Mouse (Mus musculus): ENCODE measurements around the gene Ythdf2. TPM values are rescaled to one million over a fixed set of nuclear protein-coding genes. Genes with fewer than 3 reads are reported as not detected.
"Not testable (repeated sequence)": the region's sequence is repeated elsewhere in the genome, so short reads cannot be mapped to it uniquely, and the experiment has no call there.

The Ythdf2 gene
- polyA plus RNA-seq, 1 experiment from 2014 or later = 73.3 TPM

GRCm38 (mm10) chr4:132240367-132240766, 28.3 kb upstream of the Ythdf2 start:
- no peak overlapping the region for H3K9ac ChIP-seq
- no peaks in the 10 kb centered on the region for H3K4me1 ChIP-seq
- no peak overlapping the region for H3K27ac ChIP-seq
- 84% methylated on average over 3 of the region's 3 CpGs for WGBS
- no peaks in the 10 kb centered on the region for H3K9me3 ChIP-seq
- no peak for ATAC-seq (ENCODE audit: insufficient read depth, low FRiP score, low read depth)
- no peak overlapping the region for H3K4me3 ChIP-seq (replicated peaks)
- peaks cover 35% of the 10 kb centered on the region for H3K36me3 ChIP-seq
- no peaks in the 10 kb centered on the region for H3K27me3 ChIP-seq (replicated peaks)
- H3K4me2 ChIP-seq = no peak overlapping the region

GRCm38 (mm10) chr4:132238356-132238755, 26.3 kb upstream of the Ythdf2 start:
- Histone ChIP-seq H3K27ac (no peak overlapping the region), H3K9me3 (no peaks in the 10 kb centered on the region), H3K4me3 (replicated peaks) (no peak overlapping the region), H3K36me3 (peaks cover 48% of the 10 kb centered on the region), H3K4me1 (no peaks in the 10 kb centered on the region), H3K27me3 (replicated peaks) (no peaks in the 10 kb centered on the region), H3K9ac (no peak overlapping the region), H3K4me2 (no peak overlapping the region)
- 89% methylated on average over 4 of the region's 4 CpGs for WGBS
- ATAC-seq (ENCODE audit: insufficient read depth, low FRiP score, low read depth) = no peak

GRCm38 (mm10) chr4:132234710-132235109, 22.6 kb upstream of the Ythdf2 start:
- Histone ChIP-seq H3K36me3 (peaks cover 38% of the 10 kb centered on the region), H3K4me3 (replicated peaks) (no peak overlapping the region), H3K27ac (no peak overlapping the region), H3K9me3 (no peaks in the 10 kb centered on the region), H3K9ac (no peak overlapping the region), H3K4me2 (no peak overlapping the region), H3K27me3 (replicated peaks) (no peaks in the 10 kb centered on the region), H3K4me1 (no peaks in the 10 kb centered on the region)
- WGBS = 92% methylated on average over 8 of the region's 8 CpGs
- no peak for ATAC-seq (ENCODE audit: insufficient read depth, low FRiP score, low read depth)

- Histone ChIP-seq H3K27me3 (replicated peaks) (no peaks in the 10 kb centered on the region), H3K9ac (no peak overlapping the region), H3K4me3 (replicated peaks) (no peak overlapping the region), H3K4me1 (no peaks in the 10 kb centered on the region), H3K9me3 (no peaks in the 10 kb centered on the region), H3K4me2 (no peak overlapping the region), H3K27ac (no peak overlapping the region), H3K36me3 (peaks cover 51% of the 10 kb centered on the region)
- no peak for ATAC-seq (ENCODE audit: insufficient read depth, low FRiP score, low read depth)
- 89% methylated on average over 5 of the region's 5 CpGs for WGBS
Measured at GRCm38 (mm10) chr4:132230422-132230821, 18.3 kb upstream of the Ythdf2 start.

DNA sequence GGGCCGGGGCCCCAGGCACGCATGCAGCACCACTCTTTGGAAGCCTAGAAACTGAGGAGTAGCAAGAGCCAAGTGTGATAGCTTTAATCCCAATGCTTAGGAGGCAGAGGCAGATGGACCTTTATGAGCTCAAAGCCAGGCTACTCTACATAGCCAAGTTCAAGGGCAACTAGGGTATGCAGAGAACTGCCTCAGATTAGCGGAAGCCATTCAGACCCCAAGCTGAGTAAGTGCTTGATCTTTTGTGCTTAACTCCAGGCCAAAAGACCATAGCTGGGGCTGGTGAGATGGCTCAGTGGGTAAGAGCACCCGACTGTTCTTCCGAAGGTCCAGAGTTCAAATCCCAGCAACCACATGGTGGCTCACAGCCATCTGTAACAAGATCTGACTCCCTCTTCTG, 9.9 kb upstream of the Ythdf2 start:
- WGBS = 95% methylated on average over 5 of the region's 5 CpGs
- not testable (repeated sequence) for H3K27me3 ChIP-seq (replicated peaks); H3K9ac ChIP-seq; H3K27ac ChIP-seq; H3K9me3 ChIP-seq; H3K4me3 ChIP-seq (replicated peaks); ATAC-seq (ENCODE audit: insufficient read depth, low FRiP score, low read depth); H3K4me2 ChIP-seq; H3K4me1 ChIP-seq
- H3K36me3 ChIP-seq = peaks cover 21% of the 10 kb centered on the region

DNA sequence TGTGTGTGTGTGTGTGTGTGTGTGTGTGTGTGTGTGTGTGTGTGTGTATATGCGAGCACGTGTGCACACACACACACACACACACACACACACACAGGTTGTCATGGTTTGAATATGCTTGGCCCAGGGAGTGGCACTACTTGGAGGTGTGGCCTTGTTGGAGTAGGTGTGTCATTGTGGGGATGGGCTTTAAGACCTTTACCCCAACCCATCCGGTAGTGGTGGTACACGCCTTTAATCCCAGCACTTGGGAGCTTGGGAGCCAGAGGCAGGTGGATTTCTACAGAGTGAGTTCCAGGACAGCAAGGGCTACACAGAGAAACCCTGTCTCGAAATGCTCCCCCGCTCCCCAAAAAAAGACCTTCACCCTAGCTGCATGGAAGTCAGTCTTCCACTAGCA, 6.3 kb upstream of the Ythdf2 start:
- H3K9me3 ChIP-seq; H3K4me2 ChIP-seq; H3K36me3 ChIP-seq; H3K4me3 ChIP-seq (replicated peaks); H3K27me3 ChIP-seq (replicated peaks); H3K4me1 ChIP-seq; H3K9ac ChIP-seq; H3K27ac ChIP-seq: not testable (repeated sequence)
- ATAC-seq (ENCODE audit: insufficient read depth, low FRiP score, low read depth) = 0 out of 2 replicates have a peak, but pooled peaks have one; percentile 18
- WGBS = 69% methylated on average over 4 of the region's 6 CpGs

DNA sequence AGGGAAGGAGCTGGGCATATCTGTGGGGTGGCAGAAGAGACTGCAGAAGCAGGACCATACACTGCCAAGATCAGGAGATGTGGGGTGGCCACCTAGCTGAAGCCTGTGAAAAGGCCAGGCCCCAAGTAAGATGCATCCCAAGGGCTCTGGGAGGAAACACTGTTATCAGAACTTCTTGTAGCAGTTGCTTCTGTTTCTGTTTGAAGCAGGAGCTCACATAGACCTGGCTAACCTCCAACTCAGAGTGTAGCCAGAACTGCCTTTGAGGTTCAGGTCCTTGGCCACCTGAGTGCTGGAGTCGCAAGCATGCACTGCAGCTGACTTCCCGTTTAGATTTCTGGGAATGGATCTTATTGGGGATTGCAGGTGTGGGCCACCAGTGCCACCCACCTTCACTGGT, 5.7 kb upstream of the Ythdf2 start:
- no peaks in the 10 kb centered on the region for H3K9me3 ChIP-seq
- H3K4me3 ChIP-seq (replicated peaks) = no peak overlapping the region
- H3K27me3 ChIP-seq (replicated peaks) = no peaks in the 10 kb centered on the region
- H3K4me1 ChIP-seq = no peaks in the 10 kb centered on the region
- no peak for ATAC-seq (ENCODE audit: insufficient read depth, low FRiP score, low read depth)
- H3K9ac ChIP-seq = no peak overlapping the region
- no peak overlapping the region for H3K4me2 ChIP-seq
- 74% methylated on average over 2 of the region's 2 CpGs for WGBS
- no peak overlapping the region for H3K27ac ChIP-seq
- H3K36me3 ChIP-seq = no peaks in the 10 kb centered on the region

GRCm38 (mm10) chr4:132216602-132217001, 4.5 kb upstream of the Ythdf2 start:
- no peaks in the 10 kb centered on the region for H3K36me3 ChIP-seq
- no peak overlapping the region for H3K27ac ChIP-seq
- H3K27me3 ChIP-seq (replicated peaks) = no peaks in the 10 kb centered on the region
- WGBS = 63% methylated on average over 1 of the region's 1 CpGs
- no peak overlapping the region for H3K4me2 ChIP-seq
- H3K9me3 ChIP-seq = no peaks in the 10 kb centered on the region
- H3K9ac ChIP-seq = no peak overlapping the region
- no peak overlapping the region for H3K4me3 ChIP-seq (replicated peaks)
- ATAC-seq (ENCODE audit: insufficient read depth, low FRiP score, low read depth) = no peak
- no peaks in the 10 kb centered on the region for H3K4me1 ChIP-seq

DNA sequence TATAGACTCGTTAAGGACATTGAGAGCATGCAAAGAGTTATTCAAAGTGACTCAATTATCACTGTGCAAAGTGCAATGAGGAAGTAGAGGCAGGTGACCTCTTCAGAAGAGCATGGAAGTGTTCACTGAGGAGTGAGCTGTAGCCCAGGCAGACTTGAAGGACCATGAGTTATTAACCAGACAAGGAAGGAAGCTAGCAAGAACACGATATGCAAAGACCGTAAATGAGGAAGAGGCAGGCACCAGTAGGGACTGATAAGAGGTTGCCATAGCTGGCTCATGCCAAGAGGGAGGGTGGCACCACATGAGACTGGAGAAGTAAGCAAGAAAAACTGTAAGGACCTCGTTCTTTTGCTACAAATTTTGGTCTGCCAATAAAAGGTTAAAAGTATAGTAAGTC, 2.7 kb upstream of the Ythdf2 start:
- H3K27ac ChIP-seq = no peak overlapping the region
- no peak overlapping the region for H3K9ac ChIP-seq
- no peaks in the 10 kb centered on the region for H3K9me3 ChIP-seq
- no peaks in the 10 kb centered on the region for H3K27me3 ChIP-seq (replicated peaks)
- no peak overlapping the region for H3K4me3 ChIP-seq (replicated peaks)
- H3K4me2 ChIP-seq = no peak overlapping the region
- no peak for ATAC-seq (ENCODE audit: insufficient read depth, low FRiP score, low read depth)
- 56% methylated on average over 4 of the region's 4 CpGs for WGBS
- H3K36me3 ChIP-seq = 0 out of 2 replicates have a peak, but pooled peaks cover 4% of the 10 kb centered on the region
- peaks cover 8% of the 10 kb centered on the region for H3K4me1 ChIP-seq

- H3K4me3 ChIP-seq (replicated peaks) = peak overlapping the region; percentile 96
- 0 out of 2 replicates have a peak, but pooled peaks cover 9% of the 10 kb centered on the region for H3K36me3 ChIP-seq
- no peaks in the 10 kb centered on the region for H3K9me3 ChIP-seq
- ATAC-seq (ENCODE audit: insufficient read depth, low FRiP score, low read depth) = peak; percentile 48
- H3K27ac ChIP-seq = peak overlapping the region; percentile 94
- under 1% methylated on average over 53 of the region's 89 CpGs for WGBS
- peak overlapping the region; percentile 65 for H3K4me2 ChIP-seq
- H3K4me1 ChIP-seq = peaks cover 9% of the 10 kb centered on the region
- H3K27me3 ChIP-seq (replicated peaks) = no peaks in the 10 kb centered on the region
- peak overlapping the region; percentile 99 for H3K9ac ChIP-seq
Measured at GRCm38 (mm10) chr4:132211091-132211942, 786 bp downstream of the Ythdf2 start.

DNA sequence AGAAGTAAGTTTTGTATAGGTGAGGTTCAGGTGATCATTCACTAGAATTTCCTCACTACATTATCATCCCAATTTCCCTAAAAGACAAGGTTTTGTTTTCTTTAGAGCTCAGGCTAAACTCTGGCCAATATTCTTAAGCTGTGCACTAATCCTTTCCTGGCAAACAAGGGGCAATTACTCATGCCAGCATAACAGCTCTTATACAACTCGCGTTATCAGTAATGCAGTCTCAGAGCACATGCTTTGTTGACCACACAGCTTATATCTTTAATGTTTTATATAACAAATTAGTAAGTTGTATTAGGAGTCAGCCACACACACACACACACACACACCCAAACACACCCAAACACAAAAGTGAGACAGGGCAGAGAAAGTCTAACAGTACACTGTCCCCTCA, 1.8 kb downstream of the Ythdf2 start:
- peak overlapping the region; percentile 96 for H3K4me3 ChIP-seq (replicated peaks)
- peak overlapping the region; percentile 99; the same call in 1 of the 2 replicates for H3K9ac ChIP-seq
- H3K9me3 ChIP-seq = no peaks in the 10 kb centered on the region
- no peaks in the 10 kb centered on the region for H3K27me3 ChIP-seq (replicated peaks)
- H3K4me1 ChIP-seq = peaks cover 9% of the 10 kb centered on the region
- WGBS = 5% methylated on average over 2 of the region's 2 CpGs
- H3K36me3 ChIP-seq = peaks cover 17% of the 10 kb centered on the region; the same call in 1 of the 2 replicates
- H3K27ac ChIP-seq = no peak overlapping the region
- no peak for ATAC-seq (ENCODE audit: insufficient read depth, low FRiP score, low read depth)
- H3K4me2 ChIP-seq = peak overlapping the region; percentile 65

GRCm38 (mm10) chr4:132209299-132209698, 2.8 kb downstream of the Ythdf2 start:
- Histone ChIP-seq H3K9me3 (no peaks in the 10 kb centered on the region), H3K4me1 (peaks cover 9% of the 10 kb centered on the region), H3K36me3 (peaks cover 23% of the 10 kb centered on the region), H3K9ac (no peak overlapping the region), H3K4me3 (replicated peaks) (no peak overlapping the region), H3K4me2 (no peak overlapping the region), H3K27ac (no peak overlapping the region), H3K27me3 (replicated peaks) (no peaks in the 10 kb centered on the region)
- ATAC-seq (ENCODE audit: insufficient read depth, low FRiP score, low read depth) = no peak
- WGBS = 81% methylated on average over 2 of the region's 2 CpGs
